Mouse (Mus musculus): ENCODE measurements around the gene Kcnmb4. TPM values are rescaled to one million over a fixed set of nuclear protein-coding genes. Genes with fewer than 3 reads are reported as not detected.

Gene Kcnmb4
- polyA plus RNA-seq, 1 experiment from 2014 or later, result 18.8 TPM

- Histone ChIP-seq H3K4me1 (ENCODE audit: control insufficient read depth, insufficient read depth, low read length) (no peaks in the 10 kb centered on the region), H3K9ac (replicated peaks; ENCODE audit: low read length) (no peak overlapping the region), H3K4me3 (replicated peaks; ENCODE audit: low read depth, low read length) (no peak overlapping the region), H3K27me3 (ENCODE audit: control insufficient read depth, insufficient read depth, low read length) (no peaks in the 10 kb centered on the region), H3K9me3 (ENCODE audit: control insufficient read depth, low read length) (no peaks in the 10 kb centered on the region), H3K4me2 (ENCODE audit: low read length) (no peak overlapping the region), H3K36me3 (ENCODE audit: control insufficient read depth, insufficient read depth, low read length) (no peaks in the 10 kb centered on the region), H3K27ac (replicated peaks; ENCODE audit: low read depth, low read length) (no peak overlapping the region)
- DNase-seq (no peak), ATAC-seq (ENCODE audit: low FRiP score, low TSS enrichment) (no peak)
- whole genome bisulfite sequencing, result 94% methylated on average over 6 of the region's 6 CpGs
These were observed 70.8 kb downstream of the Kcnmb4 start for GRCm38 (mm10) chr10:116402742-116403425.

DNA sequence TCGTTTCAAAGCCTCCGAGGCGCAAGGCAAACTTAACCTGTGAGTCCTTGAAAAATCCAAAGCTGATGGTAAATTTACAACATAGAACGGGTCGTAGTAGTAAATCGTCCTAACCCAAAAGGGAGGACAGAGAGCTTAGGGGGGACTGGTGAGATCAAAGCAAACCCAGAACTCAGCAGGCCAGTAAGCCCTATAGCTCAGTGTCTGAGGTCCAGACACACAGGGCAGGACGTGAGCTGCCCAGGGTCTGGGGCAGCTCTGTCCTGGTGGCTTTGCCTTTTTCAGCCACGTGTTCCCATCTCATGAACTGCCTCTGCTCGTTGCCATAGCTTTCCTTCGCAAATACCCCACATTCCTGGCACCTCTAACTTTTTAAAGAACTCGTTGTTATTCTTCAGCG lies 75.7 kb downstream of the Kcnmb4 start:
- ATAC-seq (ENCODE audit: low FRiP score, low TSS enrichment), result no peak
- Histone ChIP-seq H3K4me2 (ENCODE audit: low read length) (peak overlapping the region; percentile 28), H3K36me3 (ENCODE audit: control insufficient read depth, insufficient read depth, low read length) (no peaks in the 10 kb centered on the region), H3K27me3 (ENCODE audit: control insufficient read depth, insufficient read depth, low read length) (no peaks in the 10 kb centered on the region), H3K27ac (replicated peaks; ENCODE audit: low read depth, low read length) (no peak overlapping the region), H3K9ac (replicated peaks; ENCODE audit: low read length) (no peak overlapping the region), H3K4me3 (replicated peaks; ENCODE audit: low read depth, low read length) (0 out of 2 replicates have a peak overlapping the region, but pooled peaks have one; percentile 7), H3K9me3 (ENCODE audit: control insufficient read depth, low read length) (no peaks in the 10 kb centered on the region), H3K4me1 (ENCODE audit: control insufficient read depth, insufficient read depth, low read length) (no peaks in the 10 kb centered on the region)
- WGBS, result 57% methylated on average over 12 of the region's 12 CpGs
- no peak for DNase-seq

GRCm38 (mm10) chr10:116397573-116397972 lies 76.1 kb downstream of the Kcnmb4 start:
- H3K9ac ChIP-seq (replicated peaks; ENCODE audit: low read length), result no peak overlapping the region
- H3K27ac ChIP-seq (replicated peaks; ENCODE audit: low read depth, low read length), result no peak overlapping the region
- no peaks in the 10 kb centered on the region for H3K9me3 ChIP-seq (ENCODE audit: control insufficient read depth, low read length)
- WGBS, result 39% methylated on average over 14 of the region's 14 CpGs
- 0 out of 2 replicates have a peak overlapping the region, but pooled peaks have one; percentile 7 for H3K4me3 ChIP-seq (replicated peaks; ENCODE audit: low read depth, low read length)
- H3K36me3 ChIP-seq (ENCODE audit: control insufficient read depth, insufficient read depth, low read length), result no peaks in the 10 kb centered on the region
- ATAC-seq (ENCODE audit: low FRiP score, low TSS enrichment), result no peak
- H3K27me3 ChIP-seq (ENCODE audit: control insufficient read depth, insufficient read depth, low read length), result no peaks in the 10 kb centered on the region
- peak; percentile 15 for DNase-seq
- H3K4me2 ChIP-seq (ENCODE audit: low read length), result peak overlapping the region; percentile 28
- H3K4me1 ChIP-seq (ENCODE audit: control insufficient read depth, insufficient read depth, low read length), result no peaks in the 10 kb centered on the region

DNA sequence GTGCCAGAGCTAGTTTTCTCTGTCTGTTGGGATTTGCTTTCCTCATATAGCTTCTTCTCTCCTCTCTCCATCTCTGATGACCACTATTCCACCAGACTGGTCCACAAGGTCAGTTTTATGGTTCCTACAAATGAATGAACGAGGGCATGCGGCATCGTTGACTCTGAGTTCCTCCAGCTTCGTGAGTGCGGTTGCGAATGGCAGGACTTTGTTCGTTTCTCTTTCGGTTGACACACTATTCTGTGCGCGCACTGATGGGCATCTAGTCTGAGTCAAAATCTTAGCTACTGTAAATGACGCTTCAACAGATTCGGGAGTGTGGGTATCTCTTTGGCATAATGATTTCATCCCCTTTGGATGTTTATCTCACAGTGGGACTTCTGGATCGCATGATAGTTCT lies 76.7 kb downstream of the Kcnmb4 start:
- 90% methylated on average over 13 of the region's 13 CpGs for WGBS
- no peak overlapping the region for H3K4me2 ChIP-seq (ENCODE audit: low read length)
- no peak overlapping the region for H3K4me3 ChIP-seq (replicated peaks; ENCODE audit: low read depth, low read length)
- H3K9ac ChIP-seq (replicated peaks; ENCODE audit: low read length), result no peak overlapping the region
- no peaks in the 10 kb centered on the region for H3K9me3 ChIP-seq (ENCODE audit: control insufficient read depth, low read length)
- no peaks in the 10 kb centered on the region for H3K36me3 ChIP-seq (ENCODE audit: control insufficient read depth, insufficient read depth, low read length)
- DNase-seq (no peak), ATAC-seq (ENCODE audit: low FRiP score, low TSS enrichment) (no peak)
- H3K27ac ChIP-seq (replicated peaks; ENCODE audit: low read depth, low read length), result no peak overlapping the region
- no peaks in the 10 kb centered on the region for H3K4me1 ChIP-seq (ENCODE audit: control insufficient read depth, insufficient read depth, low read length)
- no peaks in the 10 kb centered on the region for H3K27me3 ChIP-seq (ENCODE audit: control insufficient read depth, insufficient read depth, low read length)

DNA sequence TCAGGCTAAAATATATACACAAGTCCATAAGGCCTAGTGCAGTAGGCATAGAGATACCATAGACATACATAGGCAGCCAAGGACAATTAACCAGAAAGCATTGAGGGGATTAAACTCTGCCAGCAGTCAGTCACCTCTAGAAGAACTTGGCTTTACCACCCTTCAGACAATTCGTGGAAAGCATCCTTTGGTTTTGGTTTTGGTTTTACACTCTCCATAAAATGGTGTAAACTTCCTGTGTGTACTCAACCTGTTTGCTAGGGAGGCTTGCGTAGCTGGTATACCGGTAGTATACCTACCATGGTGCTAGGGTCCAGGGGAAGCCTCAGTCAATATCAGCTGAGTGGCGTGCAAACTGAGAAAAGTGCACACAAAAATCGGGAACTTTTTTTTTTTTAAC lies 77.4 kb downstream of the Kcnmb4 start:
- no peak overlapping the region for H3K4me2 ChIP-seq (ENCODE audit: low read length)
- H3K27me3 ChIP-seq (ENCODE audit: control insufficient read depth, insufficient read depth, low read length), result no peaks in the 10 kb centered on the region
- 92% methylated on average over 5 of the region's 5 CpGs for WGBS
- DNase-seq (no peak), ATAC-seq (ENCODE audit: low FRiP score, low TSS enrichment) (no peak)
- no peak overlapping the region for H3K4me3 ChIP-seq (replicated peaks; ENCODE audit: low read depth, low read length)
- H3K9me3 ChIP-seq (ENCODE audit: control insufficient read depth, low read length), result no peaks in the 10 kb centered on the region
- H3K36me3 ChIP-seq (ENCODE audit: control insufficient read depth, insufficient read depth, low read length), result no peaks in the 10 kb centered on the region
- no peak overlapping the region for H3K9ac ChIP-seq (replicated peaks; ENCODE audit: low read length)
- H3K4me1 ChIP-seq (ENCODE audit: control insufficient read depth, insufficient read depth, low read length), result no peaks in the 10 kb centered on the region
- H3K27ac ChIP-seq (replicated peaks; ENCODE audit: low read depth, low read length), result no peak overlapping the region

DNA sequence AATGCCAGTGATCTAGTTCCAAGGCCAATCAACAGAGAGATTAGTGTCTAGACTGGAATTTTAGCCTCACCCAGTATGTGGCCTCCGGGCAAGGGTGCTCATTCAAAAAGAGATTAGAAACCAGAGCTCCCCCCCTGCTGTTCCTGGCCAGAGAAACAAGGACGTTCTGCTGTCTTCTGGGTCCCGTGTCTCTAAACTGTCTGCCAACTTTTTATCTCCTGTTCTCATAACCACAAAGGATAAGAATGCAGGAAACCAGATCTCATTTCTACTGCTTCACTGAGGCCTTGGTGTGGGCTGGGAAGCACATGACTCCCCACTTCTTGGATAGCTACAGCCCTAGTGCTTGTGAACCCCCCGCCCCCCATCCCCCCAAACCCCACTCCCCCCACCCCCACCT lies 79.1 kb downstream of the Kcnmb4 start:
- Histone ChIP-seq H3K4me2 (ENCODE audit: low read length) (no peak overlapping the region), H3K9ac (replicated peaks; ENCODE audit: low read length) (no peak overlapping the region), H3K27me3 (ENCODE audit: control insufficient read depth, insufficient read depth, low read length) (no peaks in the 10 kb centered on the region), H3K4me1 (ENCODE audit: control insufficient read depth, insufficient read depth, low read length) (no peaks in the 10 kb centered on the region), H3K36me3 (ENCODE audit: control insufficient read depth, insufficient read depth, low read length) (no peaks in the 10 kb centered on the region), H3K9me3 (ENCODE audit: control insufficient read depth, low read length) (no peaks in the 10 kb centered on the region), H3K27ac (replicated peaks; ENCODE audit: low read depth, low read length) (no peak overlapping the region), H3K4me3 (replicated peaks; ENCODE audit: low read depth, low read length) (no peak overlapping the region)
- WGBS, result 17% methylated on average over 4 of the region's 4 CpGs
- ATAC-seq (ENCODE audit: low FRiP score, low TSS enrichment) (no peak), DNase-seq (no peak)

DNA sequence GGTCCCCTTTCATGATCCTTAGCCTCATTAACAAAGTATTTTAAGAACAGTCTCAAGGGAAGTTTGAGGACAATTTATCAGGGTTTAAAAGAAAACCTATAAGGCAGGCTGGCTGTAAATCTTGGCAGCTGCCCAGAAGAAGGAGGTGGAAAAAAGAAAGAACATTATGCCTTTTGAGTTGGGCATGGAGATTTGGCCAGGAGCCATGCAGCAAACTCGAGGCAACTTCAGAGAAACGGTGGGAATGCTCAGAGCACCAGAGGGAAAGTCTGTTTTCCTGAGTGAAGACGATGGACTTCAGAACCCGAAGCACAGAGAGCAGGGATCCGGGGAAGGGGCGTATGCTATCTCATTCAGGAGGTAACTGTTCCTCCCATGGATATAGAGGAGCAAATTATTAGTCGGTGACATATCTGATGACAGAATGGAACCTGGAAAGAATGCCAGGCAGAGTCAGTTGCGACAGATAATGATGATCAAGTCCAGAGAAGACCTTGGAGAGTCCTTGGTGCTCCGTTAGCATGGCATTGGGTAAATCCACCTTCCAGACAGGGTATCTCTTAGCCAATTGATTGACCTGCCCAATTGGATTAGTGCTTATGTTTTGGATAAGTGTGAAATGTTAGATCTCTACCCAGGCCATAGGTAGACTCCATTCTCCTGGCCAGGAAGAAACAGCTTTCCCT lies 79.7 kb downstream of the Kcnmb4 start:
- peak; percentile 41 for DNase-seq

GRCm38 (mm10) chr10:116388840-116389239 lies 84.8 kb downstream of the Kcnmb4 start:
- Histone ChIP-seq H3K27ac (replicated peaks; ENCODE audit: low read depth, low read length) (no peak overlapping the region), H3K27me3 (ENCODE audit: control insufficient read depth, insufficient read depth, low read length) (no peaks in the 10 kb centered on the region), H3K9me3 (ENCODE audit: control insufficient read depth, low read length) (no peaks in the 10 kb centered on the region), H3K36me3 (ENCODE audit: control insufficient read depth, insufficient read depth, low read length) (no peaks in the 10 kb centered on the region), H3K9ac (replicated peaks; ENCODE audit: low read length) (no peak overlapping the region), H3K4me1 (ENCODE audit: control insufficient read depth, insufficient read depth, low read length) (no peaks in the 10 kb centered on the region), H3K4me2 (ENCODE audit: low read length) (no peak overlapping the region), H3K4me3 (replicated peaks; ENCODE audit: low read depth, low read length) (no peak overlapping the region)
- ATAC-seq (ENCODE audit: low FRiP score, low TSS enrichment), result no peak
- no peak for DNase-seq
- 46% methylated on average over 6 of the region's 6 CpGs for WGBS

More for the DNA sequence above, 79.7 kb downstream of the Kcnmb4 start:
- no peak overlapping the region for H3K9ac ChIP-seq (replicated peaks; ENCODE audit: low read length)
- H3K36me3 ChIP-seq (ENCODE audit: control insufficient read depth, insufficient read depth, low read length), result no peaks in the 10 kb centered on the region
- H3K27me3 ChIP-seq (ENCODE audit: control insufficient read depth, insufficient read depth, low read length), result no peaks in the 10 kb centered on the region
- H3K9me3 ChIP-seq (ENCODE audit: control insufficient read depth, low read length), result no peaks in the 10 kb centered on the region
- no peak overlapping the region for H3K27ac ChIP-seq (replicated peaks; ENCODE audit: low read depth, low read length)
- H3K4me2 ChIP-seq (ENCODE audit: low read length), result no peak overlapping the region
- H3K4me1 ChIP-seq (ENCODE audit: control insufficient read depth, insufficient read depth, low read length), result no peaks in the 10 kb centered on the region
- H3K4me3 ChIP-seq (replicated peaks; ENCODE audit: low read depth, low read length), result no peak overlapping the region
- no peak for ATAC-seq (ENCODE audit: low FRiP score, low TSS enrichment)
- WGBS, result 74% methylated on average over 9 of the region's 9 CpGs

GRCm38 (mm10) chr10:116386391-116386885 lies 87.2 kb downstream of the Kcnmb4 start:
- Histone ChIP-seq H3K4me2 (ENCODE audit: low read length) (no peak overlapping the region), H3K27me3 (ENCODE audit: control insufficient read depth, insufficient read depth, low read length) (no peaks in the 10 kb centered on the region), H3K9me3 (ENCODE audit: control insufficient read depth, low read length) (no peaks in the 10 kb centered on the region), H3K4me1 (ENCODE audit: control insufficient read depth, insufficient read depth, low read length) (no peaks in the 10 kb centered on the region), H3K36me3 (ENCODE audit: control insufficient read depth, insufficient read depth, low read length) (no peaks in the 10 kb centered on the region), H3K9ac (replicated peaks; ENCODE audit: low read length) (no peak overlapping the region), H3K4me3 (replicated peaks; ENCODE audit: low read depth, low read length) (no peak overlapping the region), H3K27ac (replicated peaks; ENCODE audit: low read depth, low read length) (no peak overlapping the region)
- ATAC-seq (ENCODE audit: low FRiP score, low TSS enrichment), result no peak
- 45% methylated on average over 7 of the region's 7 CpGs for WGBS
- peak; percentile 65 for DNase-seq

Measured in midbrain, embryonic 14.5 days (tissue).